Mouse (Mus musculus) mouse embryonic stem cell (cell line): ENCODE measurements around the gene Hip1.
"Not testable (repeated sequence)": the region's sequence is repeated elsewhere in the genome, so short reads cannot be mapped to it uniquely, and the experiment has no call there.

Experiments used
- in situ Hi-C, 2 experiments: fragments of 300-500 bp; cut with MboI; formaldehyde crosslinking; loops; 1 replicate in 1 of 2; 3 replicates in 1 of 2; pipeline ENCODE4 v1.14.3; 2019 to 2020; ENCODE audit warnings: low sequenced_read_pairs in 2 of 2, low pct_unique_long_range_greater_than_20kb in 1 of 2, mixed read lengths in 1 of 2; ENCODE audit not compliant: unreplicated experiment in 1 of 2

The Hip1 gene

GRCm38 (mm10) chr5:135498914-135499313 lies 46.0 kb downstream of the Hip1 start:
- in situ Hi-C loops: no loop called here

- in situ Hi-C loops: no loop called here
Measured at GRCm38 (mm10) chr5:135497347-135497955, 47.5 kb downstream of the Hip1 start.

GRCm38 (mm10) chr5:135496489-135496888 lies 48.4 kb downstream of the Hip1 start:
- in situ Hi-C loops: no loop called here

GRCm38 (mm10) chr5:135495471-135495870 lies 49.4 kb downstream of the Hip1 start:
- in situ Hi-C loops: no loop called here

GRCm38 (mm10) chr5:135494183-135494910 lies 50.6 kb downstream of the Hip1 start:
- in situ Hi-C loops: loop anchor here in 1 of 2 experiments (5.0 kb wide), 2 partner anchors 42 to 92 kb away; no protein-coding TSS in a partner anchor

- in situ Hi-C loops: loop anchor here in 1 of 2 experiments (5.0 kb wide), 2 partner anchors 41 to 91 kb away; no protein-coding TSS in a partner anchor
Measured at GRCm38 (mm10) chr5:135493095-135493494, 51.8 kb downstream of the Hip1 start.

- in situ Hi-C loops: loop anchor here in 1 of 2 experiments (5.0 kb wide), 2 partner anchors 40 to 90 kb away; no protein-coding TSS in a partner anchor
Measured at GRCm38 (mm10) chr5:135492126-135492525, 52.8 kb downstream of the Hip1 start.

GRCm38 (mm10) chr5:135489695-135490294 lies 55.1 kb downstream of the Hip1 start:
- in situ Hi-C loops: loop anchor here in 1 of 2 experiments (5.0 kb wide), 2 partner anchors 37 to 87 kb away; no protein-coding TSS in a partner anchor

- in situ Hi-C loops: no loop called here
Measured at GRCm38 (mm10) chr5:135488881-135489694, 55.8 kb downstream of the Hip1 start.

GRCm38 (mm10) chr5:135488222-135488880 lies 56.6 kb downstream of the Hip1 start:
- in situ Hi-C loops: no loop called here

- in situ Hi-C loops: no loop called here
Measured at GRCm38 (mm10) chr5:135485289-135485688, 59.6 kb downstream of the Hip1 start.

- in situ Hi-C loops: not testable (repeated sequence)
Measured at GRCm38 (mm10) chr5:135483865-135484264, 61.1 kb downstream of the Hip1 start.

- in situ Hi-C loops: no loop called here
Measured at GRCm38 (mm10) chr5:135478877-135479600, 65.9 kb downstream of the Hip1 start.

GRCm38 (mm10) chr5:135476199-135476598 lies 68.7 kb downstream of the Hip1 start:
- in situ Hi-C loops: no loop called here

- in situ Hi-C loops: no loop called here
Measured at GRCm38 (mm10) chr5:135472405-135472804, 72.5 kb downstream of the Hip1 start.

- in situ Hi-C loops: no loop called here
Measured at GRCm38 (mm10) chr5:135471747-135472146, 73.2 kb downstream of the Hip1 start.

GRCm38 (mm10) chr5:135468280-135468679 lies 76.6 kb downstream of the Hip1 start:
- in situ Hi-C loops: no loop called here
